Mouse (Mus musculus) CH12.LX (cell line): ENCODE measurements at regions not wholly inside any gene's neighbourhood (a gene's known extent, or its start where the extent isn't known, plus 50 kb on each side); places are given as distances from the start of the nearest gene placed in this dataset.

Source experiments
- DNase-seq: peaks from one replicate; pipeline ENCODE4 v3.0.0-alpha.2; 2013; ENCODE audit errors: extremely low read depth
- H3K27ac ChIP-seq: 2 replicates; pipeline ENCODE4 v1.5.1; 2012; ENCODE audit warnings: low read depth, mild to moderate bottlenecking, control low read depth, moderate library complexity; ENCODE audit not compliant: insufficient read depth
- H3K27me3 ChIP-seq: replicated peaks from 2 replicates; pipeline ENCODE3; 2012; ENCODE audit warnings: inconsistent platforms
- H3K36me3 ChIP-seq, 2 experiments: replicated peaks in 1 of 2; 2 replicates each; pipeline versions ENCODE3 to v1.6.1; 2012; ENCODE audit warnings: inconsistent platforms in 1 of 2, low read length in 1 of 2, mild to moderate bottlenecking in 1 of 2, mixed read lengths in 1 of 2, moderate library complexity in 1 of 2; ENCODE audit not compliant: control insufficient read depth in 1 of 2, insufficient read depth in 1 of 2
- H3K4me1 ChIP-seq, 2 experiments: 2 replicates each; pipeline ENCODE4 v1.6.1; 2012; ENCODE audit warnings: inconsistent platforms in 1 of 2, moderate library complexity in 1 of 2; ENCODE audit not compliant: insufficient read depth in 2 of 2, control insufficient read depth in 1 of 2
- H3K4me2 ChIP-seq: 2 replicates; pipeline ENCODE4 v1.6.1; 2012; ENCODE audit warnings: low read depth, mild to moderate bottlenecking, control low read depth; ENCODE audit not compliant: poor library complexity, insufficient read depth, severe bottlenecking
- H3K4me3 ChIP-seq, 3 experiments: fragments of 150-350 bp in 1 of 3; sonication (generic) in 1 of 3; replicated peaks in 1 of 3; 2 replicates each; pipeline versions ENCODE3 to v1.5.1; 2011 to 2012; ENCODE audit warnings: low read depth in 2 of 3, low read length in 2 of 3, mild to moderate bottlenecking in 2 of 3, moderate library complexity in 2 of 3, control low read depth in 1 of 3, improper control_type of control experiment in 1 of 3, inconsistent platforms in 1 of 3, mixed read lengths in 1 of 3; ENCODE audit not compliant: poor library complexity in 1 of 3
- H3K79me2 ChIP-seq: replicated peaks from 2 replicates; pipeline ENCODE4 v1.6.1; 2012; ENCODE audit warnings: mild to moderate bottlenecking, moderate library complexity; ENCODE audit not compliant: control insufficient read depth, poor library complexity, insufficient read depth, severe bottlenecking; ENCODE audit errors: extremely low read depth
- H3K9ac ChIP-seq: 2 replicates; pipeline ENCODE4 v1.6.1; 2012; ENCODE audit warnings: low read depth, mild to moderate bottlenecking, control low read depth, moderate library complexity; ENCODE audit not compliant: insufficient read depth
- H3K9me3 ChIP-seq: replicated peaks from 2 replicates; pipeline ENCODE3; 2012; ENCODE audit warnings: low read length, inconsistent platforms, mixed read lengths
- CHD1 ChIP-seq: IDR thresholded peaks from 2 replicates; pipeline ENCODE4 v1.6.1; 2012; ENCODE audit warnings: low read depth, low read length, improper control_type of control experiment, inconsistent platforms
- CHD2 ChIP-seq: IDR thresholded peaks from 2 replicates; pipeline ENCODE4 v1.6.1; 2011; ENCODE audit warnings: low read length, improper control_type of control experiment
- CTCF ChIP-seq, 2 experiments: IDR thresholded peaks in 1 of 2; conservative IDR thresholded peaks in 1 of 2; 2 replicates each; pipeline ENCODE4 v1.5.1; 2011 to 2012; ENCODE audit warnings: low read depth in 2 of 2, low read length in 2 of 2, improper control_type of control experiment in 1 of 2, inconsistent platforms in 1 of 2, mild to moderate bottlenecking in 1 of 2, moderate library complexity in 1 of 2
- ELF1 ChIP-seq: IDR thresholded peaks from 2 replicates; pipeline ENCODE4 v1.6.1; 2014; ENCODE audit warnings: low read depth, mild to moderate bottlenecking, inconsistent platforms, low read length, improper control_type of control experiment
- EP300 ChIP-seq: IDR thresholded peaks from 2 replicates; pipeline ENCODE4 v1.6.1; 2011; ENCODE audit warnings: low read length, improper control_type of control experiment
- HCFC1 ChIP-seq: IDR thresholded peaks from 2 replicates; pipeline ENCODE4 v1.6.1; 2012; ENCODE audit warnings: low read depth, mild to moderate bottlenecking, inconsistent platforms, low read length, improper control_type of control experiment
- JUN ChIP-seq: IDR thresholded peaks from 2 replicates; pipeline ENCODE4 v1.6.1; 2011; ENCODE audit warnings: low read depth, mild to moderate bottlenecking, low read length, improper control_type of control experiment, moderate library complexity; ENCODE audit not compliant: insufficient read depth
- JUND ChIP-seq: conservative IDR thresholded peaks from 2 replicates; pipeline ENCODE4 v1.6.1; 2011; ENCODE audit warnings: low read depth, low read length, improper control_type of control experiment
- KAT2A ChIP-seq: IDR thresholded peaks from 2 replicates; pipeline ENCODE4 v1.6.1; 2012; ENCODE audit warnings: low read length, improper control_type of control experiment, inconsistent platforms; ENCODE audit not compliant: insufficient replicate concordance
- MAFK ChIP-seq: IDR thresholded peaks from 2 replicates; pipeline ENCODE4 v1.6.1; 2011; ENCODE audit warnings: low read length, improper control_type of control experiment; ENCODE audit not compliant: insufficient replicate concordance
- MAX ChIP-seq: IDR thresholded peaks from 2 replicates; pipeline ENCODE4 v1.6.1; 2011; ENCODE audit warnings: low read length, improper control_type of control experiment
- MEF2A ChIP-seq: IDR thresholded peaks from 2 replicates; pipeline ENCODE4 v1.6.1; 2014; ENCODE audit warnings: low read depth, mild to moderate bottlenecking, inconsistent platforms, low read length, improper control_type of control experiment, borderline replicate concordance
- MXI1 ChIP-seq: IDR thresholded peaks from 2 replicates; pipeline ENCODE4 v1.6.1; 2011; ENCODE audit warnings: mild to moderate bottlenecking, low read depth, low read length, improper control_type of control experiment
- MYC ChIP-seq: IDR thresholded peaks from 2 replicates; pipeline ENCODE4 v1.6.1; 2011; ENCODE audit warnings: low read depth, mild to moderate bottlenecking, improper control_type of control experiment, low read length
- NELFE ChIP-seq: IDR thresholded peaks from 2 replicates; pipeline ENCODE4 v1.6.1; 2011; ENCODE audit warnings: low read depth, low read length, improper control_type of control experiment
- NRF1 ChIP-seq: IDR thresholded peaks from 2 replicates; pipeline ENCODE4 v1.6.1; 2014; ENCODE audit warnings: low read depth, mild to moderate bottlenecking, inconsistent platforms, low read length, improper control_type of control experiment, moderate library complexity
- PAX5 ChIP-seq: IDR thresholded peaks from 2 replicates; pipeline ENCODE4 v1.6.1; 2012; ENCODE audit warnings: low read length, inconsistent platforms, mixed read lengths
- POLR2A ChIP-seq: IDR thresholded peaks from 2 replicates; pipeline ENCODE4 v1.6.1; 2011; ENCODE audit warnings: low read depth, mild to moderate bottlenecking, improper control_type of control experiment, low read length
- POLR2AphosphoS2 ChIP-seq: IDR thresholded peaks from 2 replicates; pipeline ENCODE4 v1.6.1; 2011; ENCODE audit warnings: low read depth, low read length, improper control_type of control experiment
- RAD21 ChIP-seq: IDR thresholded peaks from 2 replicates; pipeline ENCODE4 v1.6.1; 2011; ENCODE audit warnings: low read depth, mild to moderate bottlenecking, low read length, improper control_type of control experiment, moderate library complexity
- RCOR1 ChIP-seq: conservative IDR thresholded peaks from 2 replicates; pipeline ENCODE4 v1.6.1; 2012; ENCODE audit warnings: low read depth, mild to moderate bottlenecking, inconsistent platforms, low read length, improper control_type of control experiment
- SIN3A ChIP-seq: IDR thresholded peaks from 2 replicates; pipeline ENCODE4 v1.6.1; 2012; ENCODE audit warnings: low read length, improper control_type of control experiment, inconsistent platforms
- TCF12 ChIP-seq: IDR thresholded peaks from 2 replicates; pipeline ENCODE4 v1.6.1; 2014; ENCODE audit warnings: low read depth, mild to moderate bottlenecking, inconsistent platforms, low read length, improper control_type of control experiment
- USF1 ChIP-seq: IDR thresholded peaks from 2 replicates; pipeline ENCODE4 v1.6.1; 2014; ENCODE audit warnings: low read depth, mild to moderate bottlenecking, inconsistent platforms, low read length, improper control_type of control experiment
- ZC3H11A ChIP-seq: IDR thresholded peaks from 2 replicates; pipeline ENCODE4 v1.6.1; 2012; ENCODE audit warnings: low read depth, mild to moderate bottlenecking, inconsistent platforms, low read length, improper control_type of control experiment
- ZMIZ1 ChIP-seq: IDR thresholded peaks from 2 replicates; pipeline ENCODE4 v1.6.1; 2012; ENCODE audit warnings: low read depth, mild to moderate bottlenecking, inconsistent platforms, low read length, improper control_type of control experiment
- dilution Hi-C: fragments of 300-500 bp; cut with MboI; formaldehyde crosslinking; loops from 2 replicates; pipeline ENCODE4 v1.14.3; 2020; ENCODE audit warnings: low sequenced_read_pairs; ENCODE audit not compliant: extremely low pct_unique_long_range_greater_than_20kb, extremely low pct_ligation_motif_present
- in situ Hi-C: fragments of 300-500 bp; cut with MboI; formaldehyde crosslinking; loops from 3 replicates; pipeline ENCODE4 v1.14.3; 2019; ENCODE audit warnings: low sequenced_read_pairs, low pct_ligation_motif_present, low pct_unique_long_range_greater_than_20kb, mixed read lengths

- no peaks in the 10 kb centered on the region for H3K79me2 ChIP-seq
Observed at GRCm38 (mm10) chr3:60926024-60926547, 76.5 kb upstream of the P2ry1 start.

GRCm38 (mm10) chr3:60928910-60929309 is 73.7 kb upstream of the P2ry1 start:
- no peaks in the 10 kb centered on the region for H3K36me3 ChIP-seq
- H3K4me1 ChIP-seq = no peaks in the 10 kb centered on the region
- no peak overlapping the region for H3K4me3 ChIP-seq
- H3K27ac ChIP-seq = no peak overlapping the region
- no peak overlapping the region for H3K9ac ChIP-seq
- TF ChIP-seq HCFC1 = no peak
- no peak for TF ChIP-seq POLR2AphosphoS2
- TF ChIP-seq SIN3A = no peak
- no peak for TF ChIP-seq JUN
- no peak for TF ChIP-seq NELFE
- TF ChIP-seq EP300 = no peak
- TF ChIP-seq CHD1 = no peak
- no peak for TF ChIP-seq RAD21
- no peak for TF ChIP-seq MXI1
- no peak for TF ChIP-seq ZC3H11A
- TF ChIP-seq MAX = no peak
- TF ChIP-seq JUND = no peak
- no peak for TF ChIP-seq PAX5
- TF ChIP-seq CTCF (conservative IDR thresholded peaks at IDR 0.05 in 1 of 2, IDR thresholded peaks at IDR 0.05 in 1 of 2; ENCODE audit: low read depth in 2 of 2, low read length in 2 of 2) = no peak
- no peak for TF ChIP-seq KAT2A
- no peak for TF ChIP-seq POLR2A
- TF ChIP-seq ZMIZ1 = no peak
- no peak for TF ChIP-seq USF1
- no peak for TF ChIP-seq MEF2A
- in situ Hi-C loops (no loop called here), dilution Hi-C loops (no loop called here)
- no peaks in the 10 kb centered on the region for H3K9me3 ChIP-seq
- no peak for DNase-seq
- H3K27me3 ChIP-seq = no peaks in the 10 kb centered on the region
- H3K79me2 ChIP-seq = no peaks in the 10 kb centered on the region
- no peak overlapping the region for H3K4me2 ChIP-seq

More at GRCm38 (mm10) chr3:60926024-60926547, 76.5 kb upstream of the P2ry1 start:
- no peak overlapping the region for H3K4me2 ChIP-seq
- TF ChIP-seq ELF1 (no peak), PAX5 (no peak), RCOR1 (no peak), MAX (no peak), JUND (no peak), CHD2 (no peak), RAD21 (no peak), NRF1 (no peak), MEF2A (no peak), MAFK (no peak), MYC (no peak), EP300 (no peak), CHD1 (no peak), TCF12 (no peak)
- H3K4me3 ChIP-seq = no peak overlapping the region
- dilution Hi-C loops = no loop called here
- H3K9me3 ChIP-seq = no peaks in the 10 kb centered on the region
- H3K36me3 ChIP-seq = no peaks in the 10 kb centered on the region
- no peaks in the 10 kb centered on the region for H3K27me3 ChIP-seq
- H3K4me1 ChIP-seq = peaks cover 0 to 6% of the 10 kb centered on the region in 2 experiments; a peak in 1 of 4 replicates
- no peak overlapping the region for H3K27ac ChIP-seq
- DNase-seq = no peak
- no peak overlapping the region for H3K9ac ChIP-seq
- in situ Hi-C loops = no loop called here
